Mouse (Mus musculus) 416B (cell line): ENCODE data around the gene Arhgef7.
"Not testable (repeated sequence)": the region's sequence is repeated elsewhere in the genome, so short reads cannot be mapped to it uniquely, and the experiment has no call there.

Experiments used
- DNase-seq: peaks from one replicate; pipeline ENCODE4 v3.0.0; 2011; ENCODE audit warnings: low read depth

Arhgef7 gene

DNA sequence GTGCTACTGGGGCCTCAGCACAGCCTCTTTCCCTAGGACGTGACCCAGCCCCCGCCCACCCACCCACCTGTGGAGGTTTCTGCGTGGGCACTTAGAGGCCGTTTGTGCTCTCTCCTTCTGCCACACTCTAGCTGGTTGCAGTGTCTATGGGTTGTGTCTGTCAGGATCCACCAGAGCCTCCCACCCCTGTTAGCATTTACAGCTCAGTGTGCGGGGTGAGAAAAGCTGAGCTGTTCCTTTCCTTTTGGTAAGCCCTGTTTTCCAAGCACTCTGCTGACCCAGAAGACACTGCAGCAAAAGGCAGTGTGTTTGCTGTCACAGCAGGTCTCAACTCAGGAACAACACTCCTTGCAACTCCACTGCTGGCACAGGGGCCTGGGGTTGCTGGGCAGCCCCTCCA lies 106.7 kb downstream of the Arhgef7 start:
- no peak for DNase-seq

DNA sequence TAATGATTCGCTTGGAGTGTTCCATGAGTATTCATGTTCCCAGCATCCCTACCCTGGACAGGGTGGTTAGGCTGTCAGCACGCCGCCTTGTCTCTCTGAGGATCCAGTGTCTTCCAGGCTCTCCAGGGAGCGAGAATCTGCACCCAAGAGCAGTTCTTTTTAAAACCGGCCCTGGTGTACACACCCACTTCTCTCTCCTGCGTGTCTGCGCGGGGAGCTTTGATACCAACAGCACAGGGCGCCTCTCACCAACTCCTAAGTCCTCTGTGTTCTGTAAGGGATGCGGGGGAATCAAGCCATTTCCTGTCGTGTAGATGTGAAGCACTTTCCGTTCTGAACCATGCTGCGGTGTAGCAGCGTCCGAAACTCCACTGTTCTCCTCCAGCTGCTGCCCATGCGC lies 107.2 kb downstream of the Arhgef7 start:
- no peak for DNase-seq

DNA sequence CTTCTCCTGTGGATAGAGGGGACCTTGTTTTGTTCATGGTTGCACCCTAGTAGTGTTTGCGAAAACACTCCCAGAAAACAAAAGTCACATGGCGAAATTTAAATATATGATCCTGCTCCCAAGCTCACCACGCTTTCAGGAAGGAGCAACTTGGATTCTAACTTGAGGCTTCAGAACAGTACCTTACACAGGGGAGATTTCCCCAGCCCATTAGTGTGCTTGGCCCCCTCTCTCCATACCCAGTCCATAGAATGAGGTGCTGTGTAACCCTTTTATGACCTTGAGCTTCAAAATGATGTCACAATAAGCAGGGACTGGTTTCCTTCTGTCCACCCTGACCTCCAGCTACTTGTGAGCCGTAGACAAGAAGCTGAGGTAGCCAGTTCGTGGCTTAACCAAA lies 112.7 kb downstream of the Arhgef7 start, which contains the start of gene Tex29:
Tex29 (plus strand) TSS at position 301 of the 400 bp plus-strand sequence.
- DNase-seq, result no peak

DNA sequence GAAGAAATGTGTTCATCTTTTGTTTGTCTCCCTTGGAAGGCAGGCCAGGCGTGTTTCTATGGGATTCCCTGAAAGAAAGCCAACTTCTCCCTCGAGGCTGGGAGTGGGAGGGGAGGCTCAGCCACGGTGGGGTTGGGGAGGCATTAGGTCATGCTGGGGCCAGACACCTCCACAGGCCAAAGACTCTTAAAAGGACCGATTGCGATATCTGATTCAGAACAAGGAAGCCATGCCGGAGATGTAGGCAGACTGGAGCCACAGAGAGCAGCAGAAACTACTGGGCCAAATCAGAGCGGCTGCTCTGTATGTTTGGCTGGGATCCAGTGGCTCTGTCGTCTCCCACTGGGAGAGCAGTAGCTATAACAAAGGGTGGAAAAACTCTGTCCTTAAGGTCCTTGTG lies 114.0 kb downstream of the Arhgef7 start:
- DNase-seq, result no peak

GRCm38 (mm10) chr8:11842757-11843156 lies 115.2 kb downstream of the Arhgef7 start:
- no peak for DNase-seq

GRCm38 (mm10) chr8:11843677-11844315 lies 116.3 kb downstream of the Arhgef7 start:
- no peak for DNase-seq

DNA sequence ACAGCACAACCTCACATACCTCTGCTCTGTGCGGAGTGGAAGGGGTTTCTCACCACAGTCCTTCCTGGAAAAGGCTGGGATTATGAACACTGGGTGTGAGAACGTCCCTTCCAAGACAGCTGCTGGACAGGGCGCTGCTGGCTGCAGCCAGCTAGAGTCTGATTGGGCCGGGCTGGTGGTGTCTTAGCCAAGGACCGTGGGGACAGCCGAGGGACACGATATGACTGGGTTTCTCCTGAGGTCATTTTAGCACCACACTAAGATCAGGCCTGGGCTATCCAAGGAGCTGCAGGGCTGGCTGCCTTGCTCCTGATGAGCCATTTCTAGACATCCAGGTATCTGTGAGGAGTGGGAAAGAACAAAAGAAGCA lies 116.8 kb downstream of the Arhgef7 start:
- DNase-seq, result no peak

DNA sequence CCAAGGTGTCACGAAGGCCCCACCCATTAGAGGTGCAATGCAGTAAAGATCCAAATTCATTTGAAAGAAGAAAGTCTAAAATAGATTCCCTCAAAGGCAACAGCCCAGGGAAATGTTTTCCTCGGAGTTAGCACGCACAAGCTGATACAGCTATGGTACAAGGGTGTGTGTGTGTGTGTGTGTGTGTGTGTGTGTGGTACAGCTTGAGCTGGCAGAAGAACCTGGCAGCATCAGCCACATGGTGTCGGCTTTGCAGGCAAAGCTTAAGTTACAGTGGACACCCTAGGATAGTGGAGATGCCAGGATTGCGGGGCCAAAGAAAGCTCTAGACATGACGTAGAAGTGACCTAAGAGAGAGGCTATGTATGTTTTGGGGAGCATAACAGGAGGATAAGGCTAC lies 119.3 kb downstream of the Arhgef7 start:
- DNase-seq, result no peak

GRCm38 (mm10) chr8:11867832-11868231 lies 140.3 kb downstream of the Arhgef7 start:
- DNase-seq, result no peak

DNA sequence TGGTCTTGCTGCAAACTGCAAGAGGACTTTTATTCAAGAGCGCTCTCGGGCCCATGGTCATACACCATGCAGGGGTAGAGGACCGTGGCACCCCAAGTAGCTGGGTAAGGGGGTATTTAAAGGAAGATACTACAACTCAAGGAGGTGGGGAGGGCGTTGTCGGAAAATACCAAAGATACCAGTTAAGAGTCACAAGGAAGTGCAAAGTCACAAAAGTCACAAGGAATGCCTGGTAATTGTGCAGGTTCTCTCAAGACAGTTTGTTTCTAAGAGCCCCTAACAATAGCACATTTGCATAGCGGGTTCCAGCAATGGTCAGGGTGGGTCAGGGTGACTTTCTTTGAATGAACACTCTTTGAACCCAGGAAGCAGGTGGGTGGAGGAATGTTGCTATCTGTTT lies 146.7 kb downstream of the Arhgef7 start:
- not testable (repeated sequence) for DNase-seq

GRCm38 (mm10) chr8:11884646-11885045 lies 157.1 kb downstream of the Arhgef7 start:
- DNase-seq, result no peak
